Mouse (Mus musculus) c-Kit-positive CD71-negative TER-119-negative erythroid progenitor cells, embryonic 14.5 days (primary cell): ENCODE results near the gene Elf1.

Source experiments
- DNase-seq: peaks from one replicate; pipeline ENCODE4 v3.0.0-alpha.2; 2013; ENCODE audit warnings: low read depth

The Elf1 gene

GRCm38 (mm10) chr14:79573482-79574191, 92.6 kb downstream of the Elf1 start:
- DNase-seq = no peak

- no peak for DNase-seq
Measured at GRCm38 (mm10) chr14:79574361-79574760, 93.4 kb downstream of the Elf1 start.

- DNase-seq = no peak
Measured at GRCm38 (mm10) chr14:79583526-79584245, 102.7 kb downstream of the Elf1 start.

DNA sequence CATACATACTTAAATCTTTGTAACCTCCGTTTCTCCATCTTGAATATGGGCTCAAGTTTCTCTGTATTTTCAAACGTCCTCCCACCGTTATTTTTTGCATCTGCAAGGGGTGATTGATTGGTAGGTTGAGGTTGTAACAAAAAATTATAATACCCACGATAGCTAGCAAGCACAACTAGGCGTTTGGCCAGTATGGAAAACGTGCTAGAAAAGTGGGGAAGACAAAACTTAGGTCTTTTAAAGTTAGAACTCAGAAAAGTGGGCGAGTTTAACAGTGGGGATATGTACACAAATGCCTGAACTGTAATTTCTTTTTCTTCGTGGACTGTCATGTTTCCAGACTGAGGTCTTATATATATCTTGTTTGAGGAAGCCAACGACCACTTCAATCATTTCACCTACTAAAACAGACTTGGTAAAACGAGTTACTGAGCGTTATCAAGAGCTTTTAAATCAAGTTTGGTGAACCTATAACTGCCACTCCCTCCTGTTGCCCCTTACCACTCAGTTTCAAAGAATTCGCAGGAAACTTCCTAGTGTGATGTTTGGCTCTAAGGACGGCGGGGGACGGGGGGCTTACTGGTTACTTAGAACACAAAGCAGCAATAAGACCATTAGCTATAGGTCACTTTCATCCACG, 105.6 kb downstream of the Elf1 start:
- no peak for DNase-seq

DNA sequence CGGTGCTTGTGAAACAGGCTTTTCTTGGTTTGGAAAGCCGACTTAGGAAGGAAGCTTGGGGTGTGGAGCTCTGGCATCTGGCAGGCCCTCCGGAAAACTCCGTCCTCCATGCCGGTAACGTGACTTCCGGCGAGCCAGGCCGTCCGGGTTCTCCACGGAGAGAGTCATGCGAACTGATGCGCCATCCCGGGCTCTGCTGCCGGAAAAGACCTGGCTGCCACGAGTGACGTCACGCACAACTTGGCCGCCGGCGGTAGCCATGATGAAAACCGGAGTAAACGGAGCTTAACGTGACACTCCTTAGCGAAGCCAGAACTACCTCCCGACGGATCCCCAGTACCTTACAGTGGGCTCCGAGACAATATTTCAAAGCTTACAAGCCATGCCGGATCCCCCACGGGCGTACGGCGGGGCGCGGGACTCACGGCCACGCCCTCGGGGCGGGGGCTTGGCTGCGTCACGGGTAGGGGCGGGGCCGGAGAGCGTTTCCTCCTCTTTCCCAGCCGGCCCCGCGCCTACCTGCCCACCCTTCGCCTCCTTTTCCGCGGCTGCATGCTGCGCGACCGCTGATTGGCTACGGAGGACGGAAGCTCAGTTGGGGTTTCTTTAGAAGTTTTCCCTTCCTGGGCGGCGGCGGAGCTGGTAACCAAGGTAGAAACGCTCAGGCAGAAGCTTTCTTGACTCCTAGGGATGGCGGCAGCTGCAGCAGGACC, 106.3 kb downstream of the Elf1 start, which contains the start of gene Sugt1:
TSS of gene Sugt1 (plus strand) at position 553 of the 713 bp plus-strand sequence.
- DNase-seq = peak; percentile 91

DNA sequence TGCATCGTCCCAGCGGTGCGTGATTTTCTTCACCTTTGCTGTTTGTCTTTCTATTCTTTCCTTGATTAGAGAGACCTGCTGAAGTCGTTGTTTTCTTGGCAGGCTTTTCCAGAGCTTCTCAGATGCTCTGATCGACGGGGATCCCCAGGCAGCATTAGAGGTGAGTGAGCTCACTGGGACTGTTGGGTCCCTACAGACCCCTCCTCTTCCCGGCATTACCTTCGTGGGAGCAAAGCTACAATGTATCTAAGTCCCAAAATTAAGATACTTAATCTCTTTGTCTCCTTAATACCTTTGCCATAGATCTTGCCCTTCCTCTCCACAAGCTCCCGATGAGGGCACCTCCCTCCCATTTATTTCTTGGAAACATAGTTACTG, 106.8 kb downstream of the Elf1 start:
- no peak for DNase-seq

- DNase-seq = no peak
Measured at GRCm38 (mm10) chr14:79588534-79588951, 107.5 kb downstream of the Elf1 start.

GRCm38 (mm10) chr14:79589401-79589800, 108.4 kb downstream of the Elf1 start:
- no peak for DNase-seq

- no peak for DNase-seq
Measured at GRCm38 (mm10) chr14:79590916-79591315, 109.9 kb downstream of the Elf1 start.

DNA sequence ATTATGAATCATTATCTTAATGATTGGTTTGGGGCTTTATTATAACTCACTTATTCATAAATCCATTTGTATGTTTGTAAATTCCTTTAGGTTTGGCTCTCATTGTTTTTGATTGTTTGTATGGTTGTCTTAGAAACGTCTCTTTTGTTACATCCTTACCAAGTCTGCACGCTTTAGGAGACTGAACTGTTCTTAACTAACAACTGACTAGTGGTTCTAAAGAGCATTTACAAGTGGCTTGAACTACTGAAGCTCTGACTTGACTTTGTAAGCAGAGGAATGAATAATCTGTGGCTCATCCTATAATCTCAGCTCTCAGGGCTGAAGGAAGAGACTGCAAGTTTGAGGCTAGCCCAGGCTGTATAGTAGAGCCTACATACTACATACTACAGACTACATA, 110.6 kb downstream of the Elf1 start:
- DNase-seq = no peak

DNA sequence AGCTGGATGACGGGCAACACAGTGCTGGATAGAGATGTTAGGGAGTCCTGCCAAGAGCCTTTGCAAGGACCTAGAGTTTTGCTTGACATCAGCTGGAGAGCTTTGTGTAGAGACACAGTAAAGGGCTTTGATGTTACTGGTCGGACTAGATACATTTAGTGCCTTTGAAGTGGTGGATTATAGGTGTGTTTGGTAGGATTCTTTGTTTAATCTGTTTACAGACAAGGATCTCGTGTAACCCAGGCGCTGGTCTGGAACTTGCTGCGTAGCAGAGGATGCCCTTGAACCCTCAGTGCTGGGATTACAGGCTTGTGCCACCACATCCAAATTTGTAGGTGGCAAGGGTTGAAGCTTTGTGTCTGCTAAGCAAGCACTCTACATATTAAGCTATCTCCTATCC, 113.1 kb downstream of the Elf1 start:
- no peak for DNase-seq

DNA sequence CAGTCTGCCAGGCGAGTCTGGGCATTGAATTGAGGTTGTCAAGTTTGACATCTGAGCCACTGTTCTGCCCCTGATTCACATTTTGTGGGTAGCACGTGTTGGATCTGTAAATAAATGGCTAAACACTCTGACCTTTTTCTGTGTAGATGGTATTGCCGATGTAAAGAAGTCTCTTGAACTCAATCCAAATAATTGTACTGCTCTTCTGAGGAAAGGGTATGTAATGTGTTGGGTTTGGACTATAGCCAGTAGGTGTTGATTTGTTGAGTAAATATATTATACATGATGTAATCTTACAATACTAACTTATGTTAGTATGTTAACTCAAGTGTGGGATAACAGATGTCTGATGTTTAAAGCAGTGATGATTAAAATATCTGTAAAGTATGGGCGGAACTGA, 115.6 kb downstream of the Elf1 start:
- no peak for DNase-seq

DNA sequence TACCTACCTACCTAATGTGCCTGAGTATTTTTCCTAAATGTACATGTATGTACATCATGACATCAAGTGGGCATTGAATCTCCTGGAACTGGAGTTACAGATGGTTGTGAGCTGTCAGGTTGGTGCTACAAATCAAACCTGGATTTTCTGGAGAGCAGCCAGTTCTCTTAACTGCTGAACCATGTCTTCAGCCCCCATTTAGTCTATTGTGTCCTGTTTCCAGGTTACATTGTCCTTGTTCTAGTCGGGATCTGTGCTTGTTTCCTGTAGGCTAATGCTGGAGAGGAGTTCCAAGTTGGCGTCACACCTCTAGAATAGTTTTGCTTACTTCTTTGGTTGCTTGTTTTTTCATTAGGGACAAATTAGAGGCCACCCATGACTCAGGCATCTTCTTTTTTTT, 124.9 kb downstream of the Elf1 start:
- no peak for DNase-seq

- DNase-seq = no peak
Measured at GRCm38 (mm10) chr14:79606392-79606791, 125.4 kb downstream of the Elf1 start.

- no peak for DNase-seq
Measured at GRCm38 (mm10) chr14:79606867-79607266, 125.9 kb downstream of the Elf1 start.

- DNase-seq = no peak
Measured at GRCm38 (mm10) chr14:79607352-79607751, 126.4 kb downstream of the Elf1 start.

GRCm38 (mm10) chr14:79608286-79608685, 127.3 kb downstream of the Elf1 start:
- no peak for DNase-seq

- DNase-seq = no peak
Measured at GRCm38 (mm10) chr14:79617121-79617828, 136.3 kb downstream of the Elf1 start.

- DNase-seq = no peak
Measured at GRCm38 (mm10) chr14:79619802-79620201, 138.8 kb downstream of the Elf1 start.

DNA sequence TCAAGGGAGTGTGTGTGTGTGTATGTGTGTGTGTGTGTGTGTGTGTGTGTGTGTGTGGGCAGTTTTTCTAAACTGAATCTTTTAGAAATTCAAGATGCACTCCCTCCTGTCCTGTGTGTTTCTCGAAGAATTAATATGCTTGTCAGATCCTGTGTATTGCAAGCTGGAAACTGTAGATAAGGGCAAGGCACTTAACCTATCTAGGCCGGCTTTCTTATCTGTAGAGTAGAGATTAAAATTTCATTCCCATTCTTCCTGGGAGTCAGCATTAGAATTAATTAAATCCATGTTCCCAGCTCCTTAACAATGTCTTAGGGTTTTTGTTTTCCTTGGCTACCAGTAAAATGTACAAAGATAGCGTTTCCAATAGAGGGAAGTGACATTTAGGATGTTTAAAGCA, 140.1 kb downstream of the Elf1 start:
- DNase-seq = no peak
